Mouse (Mus musculus) heart, adult 2 months (tissue): Measurements from ENCODE around the gene Tagln2. TPM values are rescaled to one million over a fixed set of nuclear protein-coding genes. Genes with fewer than 3 reads are reported as not detected.

Source experiments
- DNase-seq, 2 experiments: peaks; one replicate each; pipeline ENCODE4 v3.0.0; 2021
- H3K27ac ChIP-seq: fragments of 200-600 bp; 2 replicates; pipeline ENCODE4 v1.8.1; 2022
- H3K27me3 ChIP-seq: fragments of 200-500 bp; 2 replicates; pipeline ENCODE4 v1.6.1; 2012; ENCODE audit warnings: mild to moderate bottlenecking, low read length, inconsistent platforms, mixed read lengths; ENCODE audit not compliant: control insufficient read depth, insufficient read depth
- H3K36me3 ChIP-seq: fragments of 200-500 bp; 2 replicates; pipeline ENCODE4 v1.6.1; 2012; ENCODE audit warnings: low read length, inconsistent platforms; ENCODE audit not compliant: control insufficient read depth, insufficient read depth
- H3K4me1 ChIP-seq: fragments of 200-500 bp; 2 replicates; pipeline ENCODE4 v1.6.1; 2011; ENCODE audit warnings: low read length; ENCODE audit not compliant: control insufficient read depth, insufficient read depth
- H3K4me3 ChIP-seq: fragments of 200-600 bp; 2 replicates; pipeline ENCODE4 v1.8.1; 2022
- H3K79me2 ChIP-seq: fragments of 200-500 bp; replicated peaks from 2 replicates; pipeline ENCODE4 v1.6.1; 2012; ENCODE audit warnings: mild to moderate bottlenecking, inconsistent platforms, low read length, moderate library complexity, mixed read lengths; ENCODE audit not compliant: control insufficient read depth, insufficient read depth
- H3K9ac ChIP-seq: fragments of 200-500 bp; 2 replicates; pipeline ENCODE4 v1.6.1; 2012; ENCODE audit warnings: low read depth, mild to moderate bottlenecking, control low read depth, inconsistent platforms, low read length, mixed read lengths
- CTCF ChIP-seq: fragments of 200-600 bp; IDR thresholded peaks from 2 replicates; pipeline ENCODE4 v1.8.1; 2022; ENCODE audit warnings: antibody characterized with exemption, mild to moderate bottlenecking, moderate library complexity
- EP300 ChIP-seq: fragments of 200-500 bp; IDR thresholded peaks from 2 replicates; pipeline ENCODE4 v1.6.1; 2011; ENCODE audit warnings: low read depth, low read length, control low read depth; ENCODE audit not compliant: insufficient read depth
- POLR2A ChIP-seq: fragments of 200-500 bp; IDR thresholded peaks from 2 replicates; pipeline ENCODE4 v1.6.1; 2011; ENCODE audit warnings: mild to moderate bottlenecking, low read depth, low read length, control low read depth; ENCODE audit not compliant: insufficient read depth
- WGBS: fragments of 180-500 bp; shearing (Covaris S2); methylation state at CpG from one replicate; pipeline ENCODE4 v1.1.7; 2018; 5-methylcytosine and 5-hydroxymethylcytosine counted together
- intact Hi-C: fragments of 180-260 bp; cut with DNase I; formaldehyde crosslinking; loops from one replicate; pipeline ENCODE4 v1.15.1; 2025
- polyA plus RNA-seq: library from polyadenylated mRNA; depleted of rRNA; stranded (reverse); fragments of >200 nt; gene quantifications from 2 replicates; pipeline ENCODE4 v1.2.3, GENCODE M21; 2012
- total RNA-seq, 2 experiments: library from RNA; stranded (reverse); gene quantifications; 2 replicates each; pipeline ENCODE4 v1.2.3; 2021

The Tagln2 gene
- total and polyA plus RNA-seq, 3 experiments: 65.5 to 131 (median 77.8) TPM

- H3K4me1 ChIP-seq: peaks cover 29% of the 10 kb centered on the region
These were observed 15.5 kb downstream of the Tagln2 start for GRCm38 (mm10) chr1:172515396-172515795.

GRCm38 (mm10) chr1:172518013-172518412 is 18.2 kb downstream of the Tagln2 start:
- H3K4me3 ChIP-seq: no peak overlapping the region
- H3K4me1 ChIP-seq: peaks cover 32% of the 10 kb centered on the region
- H3K9ac ChIP-seq: no peak overlapping the region
- intact Hi-C loops: loop anchor here (10.0 kb wide), 1 partner anchor 293 kb away; no protein-coding TSS in a partner anchor
- no peaks in the 10 kb centered on the region; the same call in 1 of the 2 replicates for H3K27me3 ChIP-seq
- H3K27ac ChIP-seq: no peak overlapping the region
- WGBS: 80% methylated on average over 4 of the region's 4 CpGs
- DNase-seq: no peak
- peaks cover 10% of the 10 kb centered on the region; the same call in 1 of the 2 replicates for H3K36me3 ChIP-seq
- H3K79me2 ChIP-seq: no peaks in the 10 kb centered on the region
- no peak for TF ChIP-seq POLR2A
- TF ChIP-seq CTCF: peak; percentile 71

More at GRCm38 (mm10) chr1:172515396-172515795, 15.5 kb downstream of the Tagln2 start:
- TF ChIP-seq CTCF: no peak
- TF ChIP-seq POLR2A: no peak
- TF ChIP-seq EP300: no peak
- DNase-seq: peak in 1 of 2 experiments; percentile 44
- WGBS: 69% methylated on average over 1 of the region's 1 CpGs
- H3K79me2 ChIP-seq: no peaks in the 10 kb centered on the region
- intact Hi-C loops: loop anchor here (10.0 kb wide), 1 partner anchor 291 kb away; no protein-coding TSS in a partner anchor
- H3K36me3 ChIP-seq: peaks cover 10% of the 10 kb centered on the region; the same call in 1 of the 2 replicates
- H3K9ac ChIP-seq: no peak overlapping the region
- H3K27me3 ChIP-seq: no peaks in the 10 kb centered on the region; the same call in 1 of the 2 replicates
- no peak overlapping the region for H3K4me3 ChIP-seq
- peak overlapping the region; percentile 67 for H3K27ac ChIP-seq

- Histone ChIP-seq H3K79me2 (no peaks in the 10 kb centered on the region), H3K27me3 (no peaks in the 10 kb centered on the region; the same call in 1 of the 2 replicates), H3K9ac (no peak overlapping the region), H3K27ac (no peak overlapping the region; the same call in 1 of the 2 replicates), H3K4me3 (no peak overlapping the region), H3K36me3 (peaks cover 4% of the 10 kb centered on the region; the same call in 1 of the 2 replicates), H3K4me1 (peaks cover 27% of the 10 kb centered on the region)
- intact Hi-C loops: loop anchor here (10.0 kb wide), 1 partner anchor 295 kb away; no protein-coding TSS in a partner anchor
- DNase-seq: no peak
- WGBS: 60% methylated on average over 6 of the region's 6 CpGs
- no peak for TF ChIP-seq CTCF
These were observed 19.8 kb downstream of the Tagln2 start for GRCm38 (mm10) chr1:172519644-172520043.

- H3K4me1 ChIP-seq: peaks cover 19% of the 10 kb centered on the region
- H3K36me3 ChIP-seq: peaks cover 2% of the 10 kb centered on the region; the same call in 1 of the 2 replicates
- H3K27ac ChIP-seq: peak within 1 kb of the TSS; percentile 81
- H3K9ac ChIP-seq: peak within 1 kb of the TSS; percentile 53
- H3K79me2 ChIP-seq: no peaks in the 10 kb centered on the region
- DNase-seq: peak; percentile 79 to 88
- H3K4me3 ChIP-seq: peak within 1 kb of the TSS; percentile 46
- H3K27me3 ChIP-seq: no peaks in the 10 kb centered on the region; the same call in 1 of the 2 replicates
- intact Hi-C loops: no loop called here
- 9% methylated on average over 28 of the region's 28 CpGs for WGBS
- TF ChIP-seq CTCF (no peak), EP300 (peak; percentile 48; the same call in 1 of the 2 replicates), POLR2A (peak; percentile 63)
These were observed 21.0 kb downstream of the Tagln2 start, which contains the start of gene Cfap45 for GRCm38 (mm10) chr1:172520576-172521440. TSS of gene Cfap45 (plus strand) at chr1:172520801.

GRCm38 (mm10) chr1:172522524-172522923 is 22.7 kb downstream of the Tagln2 start:
- intact Hi-C loops: no loop called here
- Histone ChIP-seq H3K4me1 (peaks cover 27% of the 10 kb centered on the region), H3K27me3 (no peaks in the 10 kb centered on the region; the same call in 1 of the 2 replicates), H3K4me3 (no peak overlapping the region), H3K36me3 (peaks cover 2% of the 10 kb centered on the region; the same call in 1 of the 2 replicates), H3K79me2 (no peaks in the 10 kb centered on the region), H3K9ac (no peak overlapping the region), H3K27ac (peak overlapping the region; percentile 17)
- WGBS: 52% methylated on average over 7 of the region's 7 CpGs
- DNase-seq: no peak
- no peak for TF ChIP-seq CTCF
- peak; percentile 38; the same call in 1 of the 2 replicates for TF ChIP-seq EP300
